Mouse (Mus musculus): Measurements from ENCODE around the gene Gdf7. TPM values are rescaled to one million over a fixed set of nuclear protein-coding genes. Genes with fewer than 3 reads are reported as not detected.

The Gdf7 gene
- polyA plus RNA-seq (2012; ENCODE audit: low replicate concordance), result not detected in 2 replicates

DNA sequence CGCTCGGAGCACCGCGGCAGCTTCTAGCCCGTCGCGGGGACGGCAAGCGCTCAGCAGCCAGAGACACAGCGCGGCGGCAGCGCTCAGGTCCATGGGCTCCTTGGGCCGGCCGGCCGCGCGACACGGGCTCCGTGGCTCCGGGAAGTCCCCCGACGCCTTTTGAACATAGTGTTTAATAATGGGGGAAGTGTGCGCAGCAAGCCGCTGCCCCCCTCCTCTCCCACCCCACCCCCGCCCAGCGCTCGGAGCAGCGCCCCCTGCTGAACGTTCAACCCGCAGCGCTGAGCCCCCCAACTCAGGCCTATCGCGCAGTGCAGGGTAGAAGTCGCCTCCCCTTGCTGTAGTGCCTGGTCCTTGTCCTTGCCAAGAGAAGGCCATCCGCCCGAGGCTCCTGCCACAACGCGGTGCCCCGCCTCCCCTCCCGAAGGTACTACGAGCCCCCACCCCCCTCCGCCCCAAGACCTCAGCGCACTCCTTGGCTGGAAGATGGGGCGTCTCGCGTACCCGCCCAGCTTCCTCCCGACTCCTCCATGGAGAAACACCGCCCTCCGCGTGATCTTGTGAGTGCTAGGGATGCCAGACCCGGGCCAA is at the start of gene Gdf7:
Gene Gdf7 (minus strand): TSS at position 114 of the 591 bp plus-strand sequence.

DNA sequence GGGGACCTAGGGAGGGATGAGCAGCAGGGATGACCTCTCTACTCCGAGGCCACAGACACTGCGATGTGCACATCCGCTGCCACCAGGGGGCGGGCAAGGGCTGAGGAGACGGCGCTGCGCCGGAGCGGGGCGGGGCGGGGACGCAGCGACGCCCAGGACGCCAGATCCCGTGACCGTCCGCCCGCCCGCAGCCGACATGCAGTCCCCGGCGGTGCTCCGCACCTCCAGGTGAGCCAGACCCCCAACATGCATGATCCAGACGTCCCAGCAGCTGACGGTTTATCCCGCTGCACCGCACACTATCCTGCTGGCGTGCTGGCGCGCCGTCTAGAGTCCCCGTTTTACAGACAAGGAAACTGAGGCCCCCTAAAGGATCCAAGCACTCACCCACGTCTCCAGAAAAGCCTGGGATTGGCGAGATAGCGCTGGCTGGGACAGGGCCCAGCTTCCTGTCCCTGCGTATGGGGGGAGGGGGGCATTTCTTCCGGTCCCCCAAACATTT is 11.6 kb upstream of the Gdf7 start, which contains the start of gene Hs1bp3:
Gene Hs1bp3 (plus strand): TSS at position 163 of the 502 bp plus-strand sequence.

Other genes with a start within 250 kb of the Gdf7 start
- gene Ldah, start 93.8 kb downstream of the Gdf7 start, polyA plus RNA-seq (2012; ENCODE audit: low replicate concordance), result 3.7 and 5.1 TPM in 2 replicates
- 4.4 and 12.5 TPM in 2 replicates for gene Hs1bp3, start 11.5 kb upstream of the Gdf7 start, polyA plus RNA-seq (2012; ENCODE audit: low replicate concordance)
- gene Rhob, start 198.1 kb upstream of the Gdf7 start, polyA plus RNA-seq (2012; ENCODE audit: low replicate concordance), result 54.5 and 155 TPM in 2 replicates